ENCODE assay signal across 8 mouse cellular contexts in the genomic region with DNA sequence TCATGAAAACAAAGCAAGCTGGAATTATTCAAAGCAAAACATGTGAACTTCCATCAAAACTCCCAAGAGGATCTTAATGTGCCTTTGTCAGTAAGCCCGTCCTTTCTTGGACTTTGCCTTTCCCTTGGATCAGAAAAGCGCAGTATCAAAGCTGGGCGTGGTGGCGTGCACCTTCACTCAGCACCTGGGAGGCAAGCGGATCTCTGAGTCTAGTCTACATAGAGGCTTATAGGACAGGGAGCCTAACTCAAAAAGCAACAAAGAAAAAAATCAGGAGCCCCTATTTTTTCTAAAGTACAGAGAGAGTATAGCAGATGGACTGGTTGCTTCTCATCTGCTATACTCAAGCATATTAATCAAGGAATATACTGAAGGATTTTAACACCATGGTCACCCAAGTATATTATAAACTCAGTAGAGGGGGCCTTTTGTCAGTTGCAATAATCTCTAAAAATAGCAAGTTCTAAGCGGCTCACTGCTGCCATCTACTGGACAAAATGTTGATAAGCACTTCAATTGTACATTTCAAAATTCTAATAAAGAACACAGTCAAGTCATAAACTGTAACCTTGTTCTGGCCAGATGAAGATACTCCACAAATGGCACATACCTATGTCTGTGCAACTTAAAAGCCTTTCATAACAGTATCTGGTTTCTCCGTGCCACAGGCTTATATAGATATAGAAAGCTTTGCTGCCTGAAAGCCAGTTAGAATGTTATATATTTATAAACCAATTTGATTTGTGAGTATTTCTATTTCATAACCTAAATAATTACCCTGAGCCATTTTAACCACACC. TPM values are rescaled to one million over a fixed set of nuclear protein-coding genes. Genes with fewer than 3 reads are reported as not detected.
DNase-seq lines count a peak whose midpoint lies in the region; ATAC-seq and TF ChIP-seq lines count a peak whose summit lies in the region.

No protein-coding gene starts in this region.

- H3K4me1 ChIP-seq in thymus, adult 2 months (replicated peaks; ENCODE audit: control insufficient read depth, insufficient read depth, low read length) = no peaks in the 10 kb centered on the region
- H3K4me1 ChIP-seq in stomach, postnatal 0 days (replicated peaks; ENCODE audit: control insufficient read depth, insufficient read depth) = no peaks in the 10 kb centered on the region

- TF ChIP-seq POLR2A in thymus, adult 2 months (IDR thresholded peaks at IDR 0.05; ENCODE audit: control insufficient read depth, extremely low read depth, insufficient read depth, low read length, poor library complexity) = no peak

- ATAC-seq in megakaryocyte, adult 5-6 weeks (ENCODE audit: poor library complexity, severe bottlenecking) = peak; percentile 82
- no peak for ATAC-seq in stomach, postnatal 0 days (ENCODE audit: low FRiP score, low TSS enrichment)

- H3K4me2 ChIP-seq in stomach, postnatal 0 days (replicated peaks; ENCODE audit: low read depth) = no peak overlapping the region

- WGBS in thymus, adult 2 months = 81% methylated on average over 7 of the region's 7 CpGs
- WGBS in stomach, postnatal 0 days = 57% methylated on average over 7 of the region's 7 CpGs

- no peak overlapping the region for H3K27ac ChIP-seq in thymus, adult 2 months (ENCODE audit: control insufficient read depth, insufficient read depth, low read length)
- H3K27ac ChIP-seq in stomach, postnatal 0 days (replicated peaks) = no peak overlapping the region

- H3K9ac ChIP-seq in stomach, postnatal 0 days (ENCODE audit: low read length) = no peak overlapping the region

- TF ChIP-seq EP300 in stomach, postnatal 0 days (optimal IDR thresholded peaks at IDR 0.05) = no peak

- peak; percentile 26 for DNase-seq in gastrocnemius, postnatal 10 days
- no peak for DNase-seq in gastrocnemius, postnatal 25 days
- peak; percentile 30 for DNase-seq in thymus, adult 2 months
- no peak for DNase-seq in thymus, adult 18-20 months
- DNase-seq in embryo, embryonic 10.5 days (ENCODE audit: low spot score) = peak; percentile 77
- DNase-seq in hindlimb bud, embryonic 11.5 days (ENCODE audit: extremely low spot score, low read depth, low spot score) = peak; percentile 47
- peak; percentile 23 for DNase-seq in stomach, postnatal 0 days (ENCODE audit: low spot score)

- no peaks in the 10 kb centered on the region for H3K9me3 ChIP-seq in stomach, postnatal 0 days (ENCODE audit: control insufficient read depth, low read length)

- H3K4me3 ChIP-seq in thymus, adult 2 months (ENCODE audit: control insufficient read depth, insufficient read depth, low read length) = no peak overlapping the region
- no peak overlapping the region for H3K4me3 ChIP-seq in stomach, postnatal 0 days (ENCODE audit: low read depth, low read length)

- H3K27me3 ChIP-seq in thymus, adult 2 months (ENCODE audit: control insufficient read depth, insufficient read depth, low read length) = no peaks in the 10 kb centered on the region
- H3K27me3 ChIP-seq in stomach, postnatal 0 days (ENCODE audit: control insufficient read depth, insufficient read depth, low read length) = no peaks in the 10 kb centered on the region

- peaks cover 19% of the 10 kb centered on the region for H3K36me3 ChIP-seq in thymus, adult 2 months (ENCODE audit: control insufficient read depth, insufficient read depth, low read length)
- H3K36me3 ChIP-seq in stomach, postnatal 0 days (ENCODE audit: control insufficient read depth, insufficient read depth, low read length) = no peaks in the 10 kb centered on the region

- no peak for TF ChIP-seq CTCF in thymus, adult 2 months (IDR thresholded peaks at IDR 0.05; ENCODE audit: borderline replicate concordance, control insufficient read depth, extremely low read depth, insufficient read depth, low read length, poor library complexity)
- TF ChIP-seq CTCF in stomach, postnatal 0 days (IDR thresholded peaks at IDR 0.05; ENCODE audit: low read depth) = peak; percentile 86

RNA-seq across cellular contexts. Expression of gene Ccser2, which starts 31.3 kb away (rescaled TPM):
- total RNA-seq in gastrocnemius, postnatal 10 days (2021) = 10 to 100 TPM; 62.3 to 66.3 TPM
- 10 to 100 TPM; 58.0 to 65.8 TPM for total RNA-seq in gastrocnemius, postnatal 25 days (2021)
- polyA plus RNA-seq in thymus, adult 2 months (2012; rRNA removed) = 15.8 and 18.1 TPM in 2 replicates
- total RNA-seq in megakaryocyte, adult 5-6 weeks (2015) = 11.4 and 15.1 TPM in 2 replicates
- total RNA-seq in megakaryocyte, adult 5-6 weeks (2017) = 11.6 and 11.9 TPM in 2 replicates
- 18.1 and 19.7 TPM in 2 replicates for polyA plus RNA-seq in stomach, postnatal 0 days (2015; fragmentation: Nextera tagmentation; extraction: Ambion mirVana)

Comparison
In these comparisons a context has a peak if more than half of its experiments do, and no peak if none do; other contexts are left out.
1. DNase-seq: peak in gastrocnemius, postnatal 10 days (single experiment), thymus, adult 2 months (single experiment), embryo, embryonic 10.5 days (single experiment), hindlimb bud, embryonic 11.5 days (single experiment) and stomach, postnatal 0 days (single experiment); none in gastrocnemius, postnatal 25 days (single experiment) and thymus, adult 18-20 months (0 of 2).